Mouse (Mus musculus) frontal cortex, postnatal 25 days (tissue): ENCODE measurements at regions not wholly inside any gene's neighbourhood (a gene's known extent, or its start where the extent isn't known, plus 50 kb on each side); places are given as distances from the start of the nearest gene placed in this dataset.

Experiments
- DNase-seq, 2 experiments: peaks; one replicate each; pipeline ENCODE4 v3.0.0; 2022; ENCODE audit warnings: low spot score in 2 of 2

DNA sequence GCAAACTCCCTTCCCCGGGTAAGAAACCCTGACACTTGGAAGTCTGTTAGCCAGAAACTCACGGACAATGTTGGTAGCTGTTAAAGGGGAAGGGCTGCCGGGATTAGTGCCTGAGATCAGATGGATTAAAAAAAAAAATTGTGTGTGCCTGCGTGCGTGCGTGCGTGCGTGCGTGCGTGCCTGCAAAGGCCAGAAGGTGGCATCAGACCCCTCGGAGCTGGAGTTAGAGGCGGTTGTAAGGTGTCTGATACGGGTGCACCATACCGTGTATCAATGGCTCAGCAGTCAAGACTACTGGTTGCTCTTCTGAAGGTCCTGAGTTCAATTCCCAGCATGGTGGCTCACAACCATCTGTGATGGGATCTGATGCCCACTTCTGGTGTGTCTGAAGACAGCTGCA is 59.0 kb upstream of the Ccdc167 start:
- DNase-seq: no peak

DNA sequence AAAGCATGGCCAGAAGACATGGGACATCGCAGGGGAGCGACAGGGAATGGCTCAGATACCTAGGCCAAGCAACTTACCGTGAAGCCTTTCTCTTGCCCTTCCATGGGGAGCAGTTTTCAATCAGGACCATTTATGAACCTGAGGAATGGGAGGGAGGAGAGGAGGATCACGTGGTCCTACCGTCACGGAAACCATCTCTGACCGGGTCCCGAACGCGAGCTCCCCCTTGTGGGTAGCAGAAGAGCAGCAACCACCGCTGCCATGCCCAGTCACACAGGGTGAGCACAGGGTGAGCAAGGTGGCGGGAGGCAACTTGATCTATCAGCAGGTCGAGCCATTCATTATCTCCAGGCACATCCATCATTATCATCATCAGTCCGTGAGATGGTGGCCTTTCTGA is 56.5 kb upstream of the Ccdc167 start:
- DNase-seq: peak in 1 of 2 experiments; percentile 18

DNA sequence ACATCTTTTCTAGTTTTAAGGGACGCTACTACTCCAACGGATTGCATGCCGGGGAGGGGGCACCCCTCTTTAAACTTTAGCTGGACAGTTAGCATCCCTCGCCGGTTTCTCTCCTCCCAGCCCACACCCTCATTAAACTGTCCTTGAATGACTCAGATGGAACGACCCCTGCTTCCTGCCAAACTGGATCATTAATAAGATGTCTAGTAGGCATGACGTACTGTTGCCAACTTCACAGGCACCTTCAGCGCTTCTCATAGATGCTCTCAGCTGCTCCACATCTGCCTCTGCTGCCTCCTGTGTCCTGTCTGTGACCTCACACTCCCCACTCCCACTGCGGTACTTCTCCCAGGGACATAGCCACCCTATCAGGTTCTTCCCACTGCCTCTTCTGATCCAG is 54.1 kb upstream of the Ccdc167 start:
- DNase-seq: no peak

DNA sequence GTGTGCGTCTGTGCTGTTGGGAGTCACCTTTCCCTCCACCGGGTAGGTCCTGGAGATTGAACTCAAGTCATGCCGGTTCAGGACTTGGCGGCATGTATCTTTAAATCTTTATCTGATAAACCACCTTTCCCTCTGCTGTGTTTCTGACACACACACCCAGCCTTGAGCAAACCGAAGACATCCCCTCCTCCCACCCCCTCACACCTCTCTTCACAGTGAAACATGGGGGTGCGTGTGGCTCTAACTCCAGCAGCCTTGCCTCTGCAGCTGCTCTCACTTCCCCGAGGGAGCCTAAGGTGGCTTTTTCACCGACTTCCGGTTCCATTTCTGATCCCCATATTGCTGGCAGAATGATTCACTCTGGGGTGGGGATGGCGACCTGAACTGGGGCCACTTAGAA is 52.8 kb upstream of the Ccdc167 start:
- DNase-seq: no peak

DNA sequence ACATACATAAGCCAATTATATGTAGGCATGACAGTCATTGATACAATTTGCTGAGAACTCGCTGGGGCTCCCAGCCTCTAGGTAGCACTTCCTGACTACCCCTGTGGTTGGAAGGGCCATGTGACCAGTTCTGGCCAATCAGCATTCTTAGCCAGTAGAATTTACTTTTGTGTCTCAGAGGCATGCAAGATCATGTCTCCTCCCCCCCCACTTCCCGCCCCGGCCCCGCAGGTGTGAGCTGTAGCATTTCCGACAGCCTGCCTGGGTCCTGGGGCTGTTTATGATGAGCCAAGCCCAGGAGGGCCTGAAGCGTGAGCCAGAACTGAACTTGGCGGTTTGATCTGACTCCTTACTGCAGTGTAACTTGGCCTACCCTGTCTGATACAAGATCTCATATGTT is 52.3 kb upstream of the Ccdc167 start:
- DNase-seq: no peak

DNA sequence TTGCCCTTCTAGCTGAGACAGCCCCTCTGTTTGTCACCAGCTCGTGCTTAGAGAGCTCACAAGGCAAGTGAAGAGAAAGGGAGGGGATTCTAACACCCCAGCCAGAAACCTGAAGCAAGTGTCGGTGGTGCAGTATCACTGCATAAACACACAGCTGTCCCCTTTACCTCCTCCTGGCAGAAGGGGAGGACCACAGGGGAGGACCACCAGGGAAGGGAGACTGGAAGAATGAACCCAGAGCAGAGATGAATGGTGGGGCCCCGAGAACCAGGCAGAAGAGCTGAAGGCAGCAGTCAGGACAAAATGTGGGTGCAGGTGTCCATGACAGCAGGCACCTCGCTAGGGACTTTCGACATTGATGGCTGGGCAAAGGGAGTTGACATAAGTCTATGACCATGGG is 51.8 kb upstream of the Ccdc167 start:
- DNase-seq: no peak
